Mouse (Mus musculus): ENCODE measurements at regions not wholly inside any gene's neighbourhood (a gene's known extent, or its start where the extent isn't known, plus 50 kb on each side); places are given as distances from the start of the nearest gene placed in this dataset.

- no peak for ATAC-seq (replicated peaks; ENCODE audit: low read depth, poor library complexity, severe bottlenecking)
Observed at GRCm38 (mm10) chr16:76851396-76851795, 162.1 kb upstream of the Usp25 start.

GRCm38 (mm10) chr16:76837450-76837849 lies 176.1 kb upstream of the Usp25 start:
- ATAC-seq (replicated peaks; ENCODE audit: low read depth, poor library complexity, severe bottlenecking), result no peak

- no peak for ATAC-seq (replicated peaks; ENCODE audit: low read depth, poor library complexity, severe bottlenecking)
Observed at GRCm38 (mm10) chr16:76830371-76830770, 183.1 kb upstream of the Usp25 start.

- ATAC-seq (replicated peaks; ENCODE audit: low read depth, poor library complexity, severe bottlenecking), result no peak
Observed at GRCm38 (mm10) chr16:76827674-76828441, 185.6 kb upstream of the Usp25 start.

- no peak for ATAC-seq (replicated peaks; ENCODE audit: low read depth, poor library complexity, severe bottlenecking)
Observed at GRCm38 (mm10) chr16:76821261-76821660, 192.2 kb upstream of the Usp25 start.

GRCm38 (mm10) chr16:76816056-76816885 lies 197.2 kb upstream of the Usp25 start:
- ATAC-seq (replicated peaks; ENCODE audit: low read depth, poor library complexity, severe bottlenecking), result 0 out of 2 replicates have a peak, but pooled peaks have one; percentile 11

GRCm38 (mm10) chr16:76803725-76804124 lies 209.8 kb upstream of the Usp25 start:
- 0 out of 2 replicates have a peak, but pooled peaks have one; percentile 50 for ATAC-seq (replicated peaks; ENCODE audit: low read depth, poor library complexity, severe bottlenecking)

- ATAC-seq (replicated peaks; ENCODE audit: low read depth, poor library complexity, severe bottlenecking), result peak; percentile 99
Observed at GRCm38 (mm10) chr16:76786405-76787155, 226.9 kb upstream of the Usp25 start.

- ATAC-seq (replicated peaks; ENCODE audit: low read depth, poor library complexity, severe bottlenecking), result no peak
Observed at GRCm38 (mm10) chr16:76782656-76783055, 230.8 kb upstream of the Usp25 start.

GRCm38 (mm10) chr16:76775790-76776189 lies 237.7 kb upstream of the Usp25 start:
- ATAC-seq (replicated peaks; ENCODE audit: low read depth, poor library complexity, severe bottlenecking), result no peak

- ATAC-seq (replicated peaks; ENCODE audit: low read depth, poor library complexity, severe bottlenecking), result no peak
Observed at GRCm38 (mm10) chr16:76774032-76774431, 239.5 kb upstream of the Usp25 start.

- ATAC-seq (replicated peaks; ENCODE audit: low read depth, poor library complexity, severe bottlenecking), result no peak
Observed at GRCm38 (mm10) chr16:76773466-76773865, 240.0 kb upstream of the Usp25 start.

GRCm38 (mm10) chr16:76768607-76769006 lies 244.9 kb upstream of the Usp25 start:
- peak; percentile 94 for ATAC-seq (replicated peaks; ENCODE audit: low read depth, poor library complexity, severe bottlenecking)

GRCm38 (mm10) chr16:76766636-76767035 lies 246.9 kb upstream of the Usp25 start:
- ATAC-seq (replicated peaks; ENCODE audit: low read depth, poor library complexity, severe bottlenecking), result no peak

- ATAC-seq (replicated peaks; ENCODE audit: low read depth, poor library complexity, severe bottlenecking), result no peak
Observed at GRCm38 (mm10) chr16:76765536-76765935, 248.0 kb upstream of the Usp25 start.

- no peak for ATAC-seq (replicated peaks; ENCODE audit: low read depth, poor library complexity, severe bottlenecking)
Observed at GRCm38 (mm10) chr16:76764994-76765393, 248.5 kb upstream of the Usp25 start.

- 0 out of 2 replicates have a peak, but pooled peaks have one; percentile 13 for ATAC-seq (replicated peaks; ENCODE audit: low read depth, poor library complexity, severe bottlenecking)
Observed at GRCm38 (mm10) chr16:76762619-76763283, 250.8 kb upstream of the Usp25 start.

GRCm38 (mm10) chr16:76761848-76762247 lies 251.7 kb upstream of the Usp25 start:
- ATAC-seq (replicated peaks; ENCODE audit: low read depth, poor library complexity, severe bottlenecking), result no peak

GRCm38 (mm10) chr16:76761004-76761403 lies 252.5 kb upstream of the Usp25 start:
- ATAC-seq (replicated peaks; ENCODE audit: low read depth, poor library complexity, severe bottlenecking), result no peak

- no peak for ATAC-seq (replicated peaks; ENCODE audit: low read depth, poor library complexity, severe bottlenecking)
Observed at GRCm38 (mm10) chr16:76754871-76755270, 258.6 kb upstream of the Usp25 start.
